Mouse (Mus musculus) C2C12 (cell line): ENCODE results near the gene Trim29. TPM values are rescaled to one million over a fixed set of nuclear protein-coding genes. Genes with fewer than 3 reads are reported as not detected.

Source experiments
- H3K27me3 ChIP-seq: one replicate; pipeline ENCODE4 v1.6.1; 2011; ENCODE audit not compliant: control insufficient read depth, insufficient read depth, insufficient read length
- H3K36me3 ChIP-seq: one replicate; pipeline ENCODE4 v1.6.1; 2011; ENCODE audit not compliant: control insufficient read depth, insufficient read depth
- H3K4me3 ChIP-seq: one replicate; pipeline ENCODE4 v1.5.1; 2011; ENCODE audit warnings: mild to moderate bottlenecking, control low read depth; ENCODE audit not compliant: poor library complexity, insufficient read depth, severe bottlenecking
- H3K79me2 ChIP-seq: one replicate; pipeline ENCODE4 v1.6.1; 2011; ENCODE audit not compliant: control insufficient read depth, insufficient read depth
- H3K79me3 ChIP-seq: one replicate; pipeline ENCODE4 v1.6.1; 2011; ENCODE audit warnings: low read depth, control low read depth
- H3ac ChIP-seq: one replicate; pipeline ENCODE3; 2011; ENCODE audit warnings: low read depth; ENCODE audit not compliant: control insufficient read depth, insufficient read length
- CEBPB ChIP-seq: IDR thresholded peaks from one replicate; pipeline ENCODE4 v1.6.1; 2011; ENCODE audit warnings: low read depth, mild to moderate bottlenecking, control low read depth, moderate library complexity
- CTCF ChIP-seq: IDR thresholded peaks from one replicate; pipeline ENCODE4 v1.5.1; 2011; ENCODE audit not compliant: control insufficient read depth, insufficient read depth, insufficient read length
- FOSL1 ChIP-seq: IDR thresholded peaks from one replicate; pipeline ENCODE4 v1.8.0; 2011; ENCODE audit warnings: mild to moderate bottlenecking, low read length; ENCODE audit not compliant: poor library complexity, insufficient read depth, severe bottlenecking
- MAX ChIP-seq: IDR thresholded peaks from one replicate; pipeline ENCODE4 v1.6.1; 2011; ENCODE audit warnings: mild to moderate bottlenecking, control low read depth
- MYOD1 ChIP-seq: IDR thresholded peaks from one replicate; pipeline ENCODE4 v1.6.1; 2011; ENCODE audit warnings: low read depth; ENCODE audit not compliant: control insufficient read depth, insufficient read length
- MYOG ChIP-seq: IDR thresholded peaks from one replicate; pipeline ENCODE4 v1.6.1; 2011; ENCODE audit not compliant: control insufficient read depth, insufficient read length; ENCODE audit errors: extremely low read depth
- USF1 ChIP-seq: IDR thresholded peaks from one replicate; pipeline ENCODE4 v1.6.1; 2011; ENCODE audit warnings: low read depth, mild to moderate bottlenecking, control low read depth, moderate library complexity
- polyA plus RNA-seq: library from polyadenylated mRNA; unstranded; fragments of >200 nt; fragmentation: generic; extraction: Trizol; gene quantifications from one replicate; pipeline ENCODE4 v1.2.1, GENCODE M21; 2012; ENCODE audit warnings: missing spikeins

The Trim29 gene
- polyA plus RNA-seq, 1 experiment = 0.02 TPM

- no peaks in the 10 kb centered on the region for H3K36me3 ChIP-seq
- TF ChIP-seq FOSL1 = no peak
- no peak for TF ChIP-seq MYOG
- no peak for TF ChIP-seq CEBPB
- no peak for TF ChIP-seq USF1
- TF ChIP-seq MYOD1 = no peak
- TF ChIP-seq CTCF = no peak
- TF ChIP-seq MAX = no peak
- H3K27me3 ChIP-seq = peaks cover 62% of the 10 kb centered on the region
- H3ac ChIP-seq = no peak overlapping the region
- no peaks in the 10 kb centered on the region for H3K79me2 ChIP-seq
- no peaks in the 10 kb centered on the region for H3K79me3 ChIP-seq
- no peak overlapping the region for H3K4me3 ChIP-seq
Observed at GRCm38 (mm10) chr9:43358591-43359323, 48.1 kb downstream of the Trim29 start.

DNA sequence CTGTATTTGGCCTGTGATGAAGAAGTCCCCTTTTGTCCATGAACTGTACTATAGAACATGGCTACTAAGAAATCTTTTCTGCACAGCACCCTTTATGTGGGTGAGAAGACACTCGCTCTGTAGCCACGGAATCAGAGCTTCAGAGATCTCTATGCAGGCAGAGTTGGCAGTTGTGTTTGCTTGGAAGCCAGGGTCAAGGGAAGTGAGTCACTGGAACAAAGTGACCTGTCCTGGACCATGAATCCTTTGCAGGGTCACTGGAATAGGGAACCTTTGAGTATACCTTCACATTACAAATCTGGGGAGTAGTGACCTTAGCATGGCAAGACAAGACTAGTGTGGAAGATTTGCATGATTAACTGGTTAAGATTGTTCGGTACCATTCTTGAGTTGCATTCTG is 58.1 kb downstream of the Trim29 start:
- Histone ChIP-seq H3K36me3 (no peaks in the 10 kb centered on the region), H3ac (no peak overlapping the region), H3K79me2 (no peaks in the 10 kb centered on the region), H3K79me3 (no peaks in the 10 kb centered on the region), H3K27me3 (peaks cover 4% of the 10 kb centered on the region), H3K4me3 (no peak overlapping the region)
- TF ChIP-seq CEBPB (no peak), MAX (no peak), CTCF (no peak), USF1 (no peak), FOSL1 (no peak), MYOD1 (no peak), MYOG (no peak)

- no peaks in the 10 kb centered on the region for H3K79me3 ChIP-seq
- peaks cover 46% of the 10 kb centered on the region for H3K27me3 ChIP-seq
- no peak overlapping the region for H3K4me3 ChIP-seq
- no peaks in the 10 kb centered on the region for H3K79me2 ChIP-seq
- TF ChIP-seq CEBPB = no peak
- no peak for TF ChIP-seq USF1
- no peak for TF ChIP-seq FOSL1
- no peak for TF ChIP-seq MYOG
- TF ChIP-seq CTCF = no peak
- no peak for TF ChIP-seq MYOD1
- no peak for TF ChIP-seq MAX
- H3ac ChIP-seq = no peak overlapping the region
- no peaks in the 10 kb centered on the region for H3K36me3 ChIP-seq
Observed at GRCm38 (mm10) chr9:43383871-43384270, 73.2 kb downstream of the Trim29 start.

DNA sequence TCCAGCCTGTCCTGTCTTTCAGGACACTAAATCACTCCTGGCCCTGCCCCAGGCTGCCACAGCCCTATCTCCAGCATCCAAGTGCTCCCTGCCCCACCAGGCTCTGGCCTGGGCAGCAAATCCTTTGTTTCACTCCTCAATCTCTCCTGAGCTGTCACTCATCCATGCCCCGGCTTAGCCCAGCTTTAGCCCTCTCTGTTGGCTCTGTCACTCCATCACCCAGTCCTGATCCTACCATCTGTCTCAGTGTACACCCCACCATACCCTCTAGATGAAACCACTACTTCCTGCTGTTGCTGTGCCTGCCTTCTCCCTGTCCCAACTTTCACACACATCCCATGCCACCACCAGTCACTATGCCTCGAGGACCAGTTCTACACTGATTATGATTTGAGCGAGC is 73.8 kb downstream of the Trim29 start:
- H3K27me3 ChIP-seq = peaks cover 45% of the 10 kb centered on the region
- TF ChIP-seq CEBPB = no peak
- TF ChIP-seq CTCF = no peak
- TF ChIP-seq FOSL1 = no peak
- no peak for TF ChIP-seq MYOG
- no peak for TF ChIP-seq MYOD1
- no peak for TF ChIP-seq MAX
- TF ChIP-seq USF1 = no peak
- H3K79me3 ChIP-seq = no peaks in the 10 kb centered on the region
- H3ac ChIP-seq = no peak overlapping the region
- H3K4me3 ChIP-seq = no peak overlapping the region
- no peaks in the 10 kb centered on the region for H3K36me3 ChIP-seq
- H3K79me2 ChIP-seq = no peaks in the 10 kb centered on the region

Other genes with a start within 250 kb of the Trim29 start
- 13.8 TPM for gene Arhgef12, start 203.6 kb upstream of the Trim29 start, polyA plus RNA-seq
- gene Tmem136, start 194.3 kb upstream of the Trim29 start, polyA plus RNA-seq = 0.12 TPM
- not detected for gene Pou2f3, start 100.5 kb upstream of the Trim29 start, polyA plus RNA-seq
- gene Oaf, start 70.9 kb upstream of the Trim29 start, polyA plus RNA-seq = 86.9 TPM